Mouse (Mus musculus): ENCODE measurements around the gene Gm42957.
"Not testable (repeated sequence)": the region's sequence is repeated elsewhere in the genome, so short reads cannot be mapped to it uniquely, and the experiment has no call there.

DNA sequence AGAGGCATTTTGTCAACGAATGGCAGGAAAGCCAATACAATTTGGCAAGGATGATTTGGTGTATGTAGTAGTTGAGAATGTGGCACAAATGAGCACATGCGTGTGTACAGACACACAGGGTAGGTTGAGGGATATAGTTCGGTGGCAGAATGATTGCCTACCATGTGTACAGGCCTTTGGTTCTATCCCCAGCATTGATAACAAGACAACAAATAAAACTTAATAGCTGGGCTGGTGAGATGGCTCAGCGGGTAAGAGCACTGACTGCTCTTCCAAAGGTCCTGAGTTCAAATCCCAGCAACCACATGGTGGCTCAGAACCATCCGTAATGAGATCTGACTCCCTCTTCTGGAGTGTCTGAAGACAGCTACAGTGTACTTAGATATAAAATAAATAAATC lies 50.8 kb downstream of the Gm42957 start:
- TF ChIP-seq CTCF (conservative IDR thresholded peaks at IDR 0.05; ENCODE audit: insufficient read depth, insufficient read length, low read depth, low read length); POLR2A (IDR thresholded peaks at IDR 0.05; ENCODE audit: low read depth, low read length): not testable (repeated sequence)

All from kidney, adult 2 months (tissue).